In genomic region chr4:140944356-140944755, GRCm38 (mm10) we compare ENCODE assay signal across 14 mouse cellular contexts. TPM values are rescaled to one million over a fixed set of nuclear protein-coding genes. Genes with fewer than 3 reads are reported as not detected.
DNase-seq lines count a peak whose midpoint lies in the region; ATAC-seq lines count a peak whose summit lies in the region.
"Had no signal": no experiment of that assay in that cellular context is flagged by ENCODE, and none has a peak within 500 bp of the region (broad histone marks: within the 10 kb centered on the region; RNA-seq: fewer than 3 reads in every experiment).

No protein-coding gene starts in this region.

- intact Hi-C loops in left cerebral cortex, postnatal 25 days (cut with DNase I): no loop called here

- no peak overlapping the region for H3K27ac ChIP-seq in midbrain, embryonic 11.5 days (ENCODE audit: low read depth, low read length)
- no peak overlapping the region for H3K27ac ChIP-seq in intestine, embryonic 15.5 days
- H3K27ac ChIP-seq: embryonic facial prominence, embryonic 13.5 days; forebrain, embryonic 13.5 days; hindbrain, embryonic 13.5 days had no signal

- WGBS in midbrain, embryonic 11.5 days: 86% methylated on average over 12 of the region's 12 CpGs
- WGBS in intestine, embryonic 15.5 days: 86% methylated on average over 12 of the region's 12 CpGs

- no peaks in the 10 kb centered on the region for H3K27me3 ChIP-seq in midbrain, embryonic 11.5 days (ENCODE audit: control insufficient read depth, insufficient read depth, low read length)
- H3K27me3 ChIP-seq in intestine, embryonic 15.5 days (replicated peaks): no peaks in the 10 kb centered on the region
- H3K27me3 ChIP-seq: embryonic facial prominence, embryonic 13.5 days; forebrain, embryonic 13.5 days; heart, embryonic 12.5 days had no signal

- ATAC-seq in granulocyte monocyte progenitor cell, adult 5-6 weeks (replicated peaks; ENCODE audit: poor library complexity, severe bottlenecking): peak; percentile 22; the same call in 1 of the 2 replicates
- ATAC-seq in midbrain, embryonic 11.5 days (ENCODE audit: low FRiP score): no peak
- ATAC-seq in intestine, embryonic 15.5 days: no peak
- ATAC-seq: forebrain, embryonic 13.5 days had no signal

- H3K36me3 ChIP-seq in midbrain, embryonic 11.5 days (ENCODE audit: control insufficient read depth, insufficient read depth, low read length): no peaks in the 10 kb centered on the region
- H3K36me3 ChIP-seq in intestine, embryonic 15.5 days: no peaks in the 10 kb centered on the region
- H3K36me3 ChIP-seq: embryonic facial prominence, embryonic 13.5 days; G1E; heart, embryonic 12.5 days; hindbrain, embryonic 13.5 days had no signal

- H3K4me2 ChIP-seq in midbrain, embryonic 11.5 days: no peak overlapping the region
- H3K4me2 ChIP-seq in intestine, embryonic 15.5 days (replicated peaks): no peak overlapping the region
- H3K4me2 ChIP-seq: embryonic facial prominence, embryonic 13.5 days; forebrain, embryonic 13.5 days; heart, embryonic 12.5 days; hindbrain, embryonic 13.5 days had no signal

- H3K9ac ChIP-seq in midbrain, embryonic 11.5 days (ENCODE audit: low read length): no peak overlapping the region
- no peak overlapping the region for H3K9ac ChIP-seq in intestine, embryonic 15.5 days
- H3K9ac ChIP-seq: embryonic facial prominence, embryonic 13.5 days; forebrain, embryonic 13.5 days; heart, embryonic 12.5 days; hindbrain, embryonic 13.5 days had no signal

- H3K4me1 ChIP-seq in midbrain, embryonic 11.5 days (ENCODE audit: control insufficient read depth, insufficient read depth, low read length): no peaks in the 10 kb centered on the region
- no peaks in the 10 kb centered on the region for H3K4me1 ChIP-seq in intestine, embryonic 15.5 days (replicated peaks)
- H3K4me1 ChIP-seq: embryonic facial prominence, embryonic 13.5 days; forebrain, embryonic 13.5 days; hindbrain, embryonic 13.5 days had no signal

- no peaks in the 10 kb centered on the region for H3K9me3 ChIP-seq in midbrain, embryonic 11.5 days (ENCODE audit: control insufficient read depth, low read length)
- H3K9me3 ChIP-seq in intestine, embryonic 15.5 days: no peaks in the 10 kb centered on the region
- H3K9me3 ChIP-seq: embryonic facial prominence, embryonic 13.5 days; forebrain, embryonic 13.5 days; G1E; hindbrain, embryonic 13.5 days had no signal

- DNase-seq in spleen, adult 18-20 months: peak; percentile 67 to 76
- no peak for DNase-seq in spleen, adult 12 weeks (ENCODE audit: low spot score)
- DNase-seq in spleen, postnatal 14 days (ENCODE audit: low spot score in 2 of 2): peak; percentile 30 to 50
- DNase-seq in left cerebral cortex, postnatal 25 days (ENCODE audit: low spot score in 2 of 2): no peak
- DNase-seq in midbrain, embryonic 11.5 days (ENCODE audit: low spot score, missing footprints): no peak
- DNase-seq: cerebellum, postnatal 10 days; lung, adult 18-20 months had no signal

- no peak overlapping the region for H3K4me3 ChIP-seq in midbrain, embryonic 11.5 days (ENCODE audit: low read depth, low read length)
- H3K4me3 ChIP-seq in intestine, embryonic 15.5 days (replicated peaks): no peak overlapping the region
- H3K4me3 ChIP-seq: embryonic facial prominence, embryonic 13.5 days; forebrain, embryonic 13.5 days; heart, embryonic 12.5 days; hindbrain, embryonic 13.5 days had no signal

RNA-seq across cellular contexts. Expression of gene Sdhb, which starts 16.6 kb away (rescaled TPM):
- 143 and 167 TPM in 2 replicates for total RNA-seq in granulocyte monocyte progenitor cell, adult 5-6 weeks (2014; fragmentation: Nextera tagmentation)
- 116 and 142 TPM in 2 replicates for total RNA-seq in granulocyte monocyte progenitor cell, adult 5-6 weeks (2017)
- total RNA-seq in left cerebral cortex, postnatal 25 days (2021): 100 to 1,000 TPM; 187 to 191 TPM
- 411 and 422 TPM in 2 replicates for polyA plus RNA-seq in midbrain, embryonic 11.5 days (2014; fragmentation: Nextera tagmentation; extraction: Ambion mirVana)
- polyA plus RNA-seq in intestine, embryonic 15.5 days (2015; fragmentation: Nextera tagmentation; extraction: Ambion mirVana): 539 and 577 TPM in 2 replicates

RNA-seq across cellular contexts. Expression of gene Padi2, which starts 38.2 kb away (rescaled TPM):
- 13.1 TPM in 2 replicates for total RNA-seq in granulocyte monocyte progenitor cell, adult 5-6 weeks (2014; fragmentation: Nextera tagmentation)
- 4.0 and 6.6 TPM in 2 replicates for total RNA-seq in granulocyte monocyte progenitor cell, adult 5-6 weeks (2017)
- total RNA-seq in left cerebral cortex, postnatal 25 days (2021): 10 to 100 TPM in 1 of 2 experiments, 1 to 10 TPM in 1; 9.5 to 12.1 TPM
- 0.47 and 0.49 TPM in 2 replicates for polyA plus RNA-seq in midbrain, embryonic 11.5 days (2014; fragmentation: Nextera tagmentation; extraction: Ambion mirVana)
- polyA plus RNA-seq in intestine, embryonic 15.5 days (2015; fragmentation: Nextera tagmentation; extraction: Ambion mirVana): 3.1 and 3.8 TPM in 2 replicates

RNA-seq across cellular contexts. Expression of gene Atp13a2, which starts 42.3 kb away (rescaled TPM):
- 30.0 and 30.5 TPM in 2 replicates for total RNA-seq in granulocyte monocyte progenitor cell, adult 5-6 weeks (2014; fragmentation: Nextera tagmentation)
- 14.5 and 23.6 TPM in 2 replicates for total RNA-seq in granulocyte monocyte progenitor cell, adult 5-6 weeks (2017)
- 100 to 1,000 TPM; 162 to 171 TPM for total RNA-seq in left cerebral cortex, postnatal 25 days (2021)
- polyA plus RNA-seq in midbrain, embryonic 11.5 days (2014; fragmentation: Nextera tagmentation; extraction: Ambion mirVana): 28.5 and 33.4 TPM in 2 replicates
- 29.8 and 35.7 TPM in 2 replicates for polyA plus RNA-seq in intestine, embryonic 15.5 days (2015; fragmentation: Nextera tagmentation; extraction: Ambion mirVana)

Comparison
In these comparisons a context has a peak if more than half of its experiments do, and no peak if none do; other contexts are left out.
1. DNase-seq: peak in spleen, adult 18-20 months (2 of 2) and spleen, postnatal 14 days (2 of 2); none in spleen, adult 12 weeks (single experiment), left cerebral cortex, postnatal 25 days (0 of 2) and midbrain, embryonic 11.5 days (single experiment).
2. RNA of gene Atp13a2, which starts 42.3 kb away (total RNA-seq): 162 to 171 TPM in left cerebral cortex, postnatal 25 days; 14.5 to 30.5 TPM in granulocyte monocyte progenitor cell, adult 5-6 weeks; every median in the first group is over 4 times any median in the second.